Mouse (Mus musculus) heart, embryonic 14.5 days (tissue): Measurements from ENCODE around the gene Tmem40. TPM values are rescaled to one million over a fixed set of nuclear protein-coding genes. Genes with fewer than 3 reads are reported as not detected.

Experiments
- ATAC-seq: fragments of 200-750 bp; cut with Nextera tagmentation; 2 replicates; pipeline ENCODE4 v1.8.0; 2017; ENCODE audit warnings: low read depth, moderate TSS enrichment; ENCODE audit not compliant: insufficient number of reproducible peaks, insufficient read depth, low FRiP score
- H3K27ac ChIP-seq, 2 experiments: fragments of 200-500 bp in 1 of 2; fragments of 300-500 bp in 1 of 2; sonication (generic) in 1 of 2; replicated peaks in 1 of 2; 2 replicates each; pipeline ENCODE4 v1.5.1; 2012 to 2014; ENCODE audit warnings: low read depth in 2 of 2, low read length in 2 of 2, control low read depth in 1 of 2, mild to moderate bottlenecking in 1 of 2, mixed read lengths in 1 of 2; ENCODE audit not compliant: control insufficient read depth in 1 of 2, insufficient read depth in 1 of 2
- H3K27me3 ChIP-seq: fragments of 300-500 bp; sonication (generic); 2 replicates; pipeline ENCODE4 v1.6.1; 2014; ENCODE audit warnings: mild to moderate bottlenecking, low read length, control low read depth; ENCODE audit not compliant: control insufficient read depth, insufficient read depth
- H3K36me3 ChIP-seq: fragments of 300-500 bp; sonication (generic); 2 replicates; pipeline ENCODE4 v1.6.1; 2014; ENCODE audit warnings: mild to moderate bottlenecking, control low read depth, low read length, mixed read lengths; ENCODE audit not compliant: control insufficient read depth, insufficient read depth
- H3K4me1 ChIP-seq, 2 experiments: fragments of 200-500 bp in 1 of 2; fragments of 300-500 bp in 1 of 2; sonication (generic) in 1 of 2; 2 replicates each; pipeline ENCODE4 v1.6.1; 2012 to 2014; ENCODE audit warnings: low read length in 2 of 2, control low read depth in 1 of 2, mixed read lengths in 1 of 2; ENCODE audit not compliant: control insufficient read depth in 2 of 2, insufficient read depth in 2 of 2
- H3K4me2 ChIP-seq: fragments of 300-500 bp; sonication (generic); 2 replicates; pipeline ENCODE4 v1.6.1; 2014; ENCODE audit warnings: mild to moderate bottlenecking, low read length
- H3K4me3 ChIP-seq, 2 experiments: fragments of 200-500 bp in 1 of 2; fragments of 300-500 bp in 1 of 2; sonication (generic) in 1 of 2; 2 replicates each; pipeline ENCODE4 v1.5.1; 2012 to 2014; ENCODE audit warnings: low read length in 2 of 2, mild to moderate bottlenecking in 2 of 2, control low read depth in 1 of 2, low read depth in 1 of 2, moderate library complexity in 1 of 2; ENCODE audit not compliant: control insufficient read depth in 1 of 2, insufficient read depth in 1 of 2
- H3K9ac ChIP-seq: fragments of 300-500 bp; sonication (generic); 2 replicates; pipeline ENCODE4 v1.6.1; 2014; ENCODE audit warnings: mild to moderate bottlenecking, low read length
- H3K9me3 ChIP-seq: fragments of 300-500 bp; sonication (generic); 2 replicates; pipeline ENCODE4 v1.6.1; 2016; ENCODE audit warnings: low read length, control low read depth; ENCODE audit not compliant: control insufficient read depth
- WGBS: fragments of 180-500 bp; shearing (Covaris S2); extraction: QIAGEN DNeasy Blood & Tissue Kit; methylation state at CpG from one replicate; pipeline ENCODE4 v1.1.7; 2014; 5-methylcytosine and 5-hydroxymethylcytosine counted together
- polyA plus RNA-seq: library from polyadenylated mRNA; unstranded; fragments of >200 nt; fragmentation: Nextera tagmentation; extraction: Ambion mirVana; gene quantifications from 2 replicates; pipeline ENCODE4 v1.2.1, GENCODE M21; 2014

The Tmem40 gene
- polyA plus RNA-seq, 1 experiment from 2014 or later: 0.55 TPM

GRCm38 (mm10) chr6:115803541-115804382, 41.6 kb upstream of the Tmem40 start:
- 46% methylated on average over 16 of the region's 16 CpGs for WGBS
- Histone ChIP-seq H3K36me3 (peaks cover 89% of the 10 kb centered on the region), H3K27me3 (no peaks in the 10 kb centered on the region), H3K4me2 (no peak overlapping the region), H3K4me1 (peaks cover 12 to 20% of the 10 kb centered on the region in 2 experiments), H3K4me3 (no peak overlapping the region), H3K27ac (no peak overlapping the region), H3K9me3 (no peaks in the 10 kb centered on the region), H3K9ac (0 out of 2 replicates have a peak overlapping the region, but pooled peaks have one; percentile 12)
- peak; percentile 60 for ATAC-seq

- Histone ChIP-seq H3K4me1 (peaks cover 6 to 14% of the 10 kb centered on the region in 2 experiments), H3K4me3 (no peak overlapping the region), H3K27me3 (no peaks in the 10 kb centered on the region), H3K36me3 (peaks cover 100% of the 10 kb centered on the region), H3K27ac (no peak overlapping the region), H3K9me3 (no peaks in the 10 kb centered on the region), H3K9ac (no peak overlapping the region), H3K4me2 (no peak overlapping the region)
- 89% methylated on average over 3 of the region's 3 CpGs for WGBS
- ATAC-seq: no peak
Observed at GRCm38 (mm10) chr6:115801811-115802210, 39.6 kb upstream of the Tmem40 start.

GRCm38 (mm10) chr6:115792691-115793215, 30.5 kb upstream of the Tmem40 start:
- Histone ChIP-seq H3K36me3 (peaks cover 100% of the 10 kb centered on the region), H3K9me3 (no peaks in the 10 kb centered on the region), H3K4me3 (no peak overlapping the region), H3K27me3 (no peaks in the 10 kb centered on the region), H3K4me1 (peaks cover 4 to 12% of the 10 kb centered on the region in 2 experiments; a peak in 3 of 4 replicates), H3K27ac (0 out of 4 replicates have a peak overlapping the region, but pooled peaks of 1 of the 2 experiments have one; percentile 5), H3K9ac (no peak overlapping the region), H3K4me2 (no peak overlapping the region)
- ATAC-seq: no peak
- 81% methylated on average over 21 of the region's 21 CpGs for WGBS

- Histone ChIP-seq H3K27ac (0 out of 4 replicates have a peak overlapping the region, but pooled peaks have one; percentile 5 to 14), H3K36me3 (peaks cover 100% of the 10 kb centered on the region), H3K9me3 (no peaks in the 10 kb centered on the region), H3K4me1 (peaks cover 4 to 12% of the 10 kb centered on the region in 2 experiments; a peak in 3 of 4 replicates), H3K9ac (no peak overlapping the region), H3K4me2 (no peak overlapping the region), H3K4me3 (no peak overlapping the region), H3K27me3 (no peaks in the 10 kb centered on the region)
- WGBS: 69% methylated on average over 34 of the region's 34 CpGs
- no peak for ATAC-seq
Observed at GRCm38 (mm10) chr6:115791842-115792686, 29.9 kb upstream of the Tmem40 start.

GRCm38 (mm10) chr6:115791016-115791415, 28.8 kb upstream of the Tmem40 start:
- 77% methylated on average over 10 of the region's 10 CpGs for WGBS
- H3K4me3 ChIP-seq: no peak overlapping the region
- H3K9ac ChIP-seq: no peak overlapping the region
- no peak overlapping the region for H3K27ac ChIP-seq
- H3K4me1 ChIP-seq: peaks cover 4 to 12% of the 10 kb centered on the region in 2 experiments; a peak in 3 of 4 replicates
- ATAC-seq: no peak
- H3K27me3 ChIP-seq: no peaks in the 10 kb centered on the region
- no peaks in the 10 kb centered on the region for H3K9me3 ChIP-seq
- H3K4me2 ChIP-seq: no peak overlapping the region
- H3K36me3 ChIP-seq: peaks cover 100% of the 10 kb centered on the region

- Histone ChIP-seq H3K9ac (no peak overlapping the region), H3K27me3 (no peaks in the 10 kb centered on the region), H3K36me3 (peaks cover 93% of the 10 kb centered on the region), H3K27ac (no peak overlapping the region), H3K4me1 (peaks cover 3 to 11% of the 10 kb centered on the region in 2 experiments; a peak in 1 of 4 replicates), H3K4me2 (no peak overlapping the region), H3K4me3 (no peak overlapping the region), H3K9me3 (no peaks in the 10 kb centered on the region)
- 64% methylated on average over 3 of the region's 3 CpGs for WGBS
- no peak for ATAC-seq
Observed at GRCm38 (mm10) chr6:115782781-115783180, 20.6 kb upstream of the Tmem40 start.

- WGBS: 9% methylated on average over 9 of the region's 9 CpGs
Observed at GRCm38 (mm10) chr6:115776363-115776762, 14.2 kb upstream of the Tmem40 start.

More at GRCm38 (mm10) chr6:115776363-115776762, 14.2 kb upstream of the Tmem40 start:
- Histone ChIP-seq H3K9me3 (0 out of 2 replicates have a peak, but pooled peaks cover 4% of the 10 kb centered on the region), H3K4me1 (peaks cover 12 to 30% of the 10 kb centered on the region in 2 experiments), H3K4me3 (peak overlapping the region; percentile 60 to 81), H3K4me2 (peak overlapping the region; percentile 96), H3K27me3 (no peaks in the 10 kb centered on the region), H3K9ac (peak overlapping the region; percentile 92), H3K27ac (peak overlapping the region; percentile 92 to 99), H3K36me3 (peaks cover 32% of the 10 kb centered on the region)
- ATAC-seq: no peak
